Mouse (Mus musculus) lung, adult 2 months (tissue): ENCODE results near the gene Prrc2b.

Experiments used
- CTCF ChIP-seq: fragments of 200-500 bp; IDR thresholded peaks from 2 replicates; pipeline ENCODE4 v1.5.1; 2011; ENCODE audit warnings: mild to moderate bottlenecking, low read length, control low read depth; ENCODE audit not compliant: insufficient read depth
- POLR2A ChIP-seq: fragments of 200-500 bp; IDR thresholded peaks from 2 replicates; pipeline ENCODE4 v1.6.1; 2011; ENCODE audit warnings: low read depth, mild to moderate bottlenecking, control low read depth, low read length, borderline replicate concordance; ENCODE audit errors: extremely low read depth

GRCm38 (mm10) chr2:32252658-32253057 is 101.8 kb downstream of the Prrc2b start:
- TF ChIP-seq POLR2A (no peak), CTCF (no peak)
